Mouse (Mus musculus): ENCODE measurements around the gene Aqp7. TPM values are rescaled to one million over a fixed set of nuclear protein-coding genes. Genes with fewer than 3 reads are reported as not detected.

The Aqp7 gene
- total RNA-seq, 2 experiments from 2014 or later: 0.15 TPM; not detected in 1

GRCm38 (mm10) chr4:41000842-41001639, 46.9 kb downstream of the Aqp7 start:
- DNase-seq (ENCODE audit: low spot score in 2 of 2): peak in 1 of 2 experiments; percentile 63

DNA sequence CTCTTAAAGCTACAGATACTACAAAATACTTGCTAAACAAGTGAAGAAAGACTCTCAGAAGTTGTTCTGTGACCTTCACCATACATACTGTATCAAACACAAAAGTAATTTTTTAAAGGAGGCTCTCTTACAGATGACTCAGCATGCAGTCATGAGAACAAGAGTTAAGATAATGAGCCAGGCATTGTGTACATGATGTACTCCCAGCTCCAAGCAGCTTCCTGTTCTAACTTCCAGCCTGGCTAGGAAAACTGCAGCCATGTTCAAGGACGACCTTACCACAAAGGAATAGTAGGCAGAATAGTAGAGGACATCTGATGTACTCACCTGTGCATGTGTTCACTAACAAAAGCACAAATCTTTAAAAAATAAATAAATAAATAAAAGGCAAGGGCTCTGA, 47.7 kb downstream of the Aqp7 start:
- DNase-seq (ENCODE audit: low spot score in 2 of 2): no peak

DNA sequence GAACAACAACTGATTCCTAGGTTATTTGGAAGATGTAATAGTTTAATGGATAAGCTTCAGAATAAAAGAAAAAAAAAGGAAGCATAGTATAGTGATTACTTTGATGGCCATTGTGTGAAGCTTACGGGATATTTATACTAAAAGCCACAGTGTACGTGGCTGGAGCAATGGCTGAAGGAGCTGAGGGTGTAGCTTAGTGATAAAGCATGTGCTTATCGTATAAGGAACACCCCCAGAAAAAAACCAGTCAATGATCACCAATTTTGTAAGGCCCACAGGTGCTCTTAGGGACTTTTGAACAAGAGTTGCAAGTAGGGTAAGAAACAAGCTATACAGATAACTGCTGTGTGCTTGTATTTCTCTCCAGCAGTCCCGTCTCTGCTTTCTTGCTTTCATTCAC, 50.0 kb downstream of the Aqp7 start:
- no peak for DNase-seq (ENCODE audit: low spot score in 2 of 2)

DNA sequence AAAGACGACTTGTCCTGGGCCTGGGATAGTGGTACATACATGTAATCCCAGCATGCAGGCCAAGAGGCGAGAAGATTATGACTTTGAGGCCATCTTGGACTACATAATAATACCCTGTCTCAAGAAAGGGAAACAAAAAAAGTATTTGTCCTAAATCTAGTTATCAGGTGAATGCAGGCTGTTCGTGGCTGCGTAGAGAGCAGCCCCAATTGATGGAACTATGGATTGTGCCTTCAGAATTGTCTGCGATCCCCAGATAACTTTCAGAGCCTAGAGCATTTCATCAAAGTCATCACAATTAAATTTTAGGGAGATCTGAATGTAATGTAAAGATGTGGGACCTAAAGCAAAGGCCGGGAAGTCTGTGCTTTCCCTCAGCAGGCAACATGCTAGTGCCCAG, 51.6 kb downstream of the Aqp7 start:
- no peak for DNase-seq (ENCODE audit: low spot score in 2 of 2)

DNA sequence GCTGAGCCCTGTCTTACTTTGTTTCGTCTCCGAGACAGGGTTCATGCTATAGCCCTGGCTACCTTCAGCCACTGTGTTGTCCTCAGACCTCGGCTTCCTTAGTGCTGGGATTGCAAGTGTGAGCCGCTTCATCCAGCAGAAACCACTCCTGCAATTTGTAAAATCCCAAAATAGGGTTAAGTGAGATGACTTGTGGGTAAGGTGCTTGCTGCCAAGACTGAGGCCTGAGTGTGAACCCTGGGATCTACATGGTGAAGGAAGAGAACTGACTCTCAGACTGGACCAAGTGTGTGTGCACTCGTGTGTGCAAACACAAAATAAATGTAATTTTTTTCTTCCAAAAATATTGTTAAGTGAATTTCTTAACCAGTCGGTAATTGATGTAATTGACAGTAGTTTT, 58.3 kb downstream of the Aqp7 start:
- no peak for DNase-seq (ENCODE audit: low spot score in 2 of 2)

DNA sequence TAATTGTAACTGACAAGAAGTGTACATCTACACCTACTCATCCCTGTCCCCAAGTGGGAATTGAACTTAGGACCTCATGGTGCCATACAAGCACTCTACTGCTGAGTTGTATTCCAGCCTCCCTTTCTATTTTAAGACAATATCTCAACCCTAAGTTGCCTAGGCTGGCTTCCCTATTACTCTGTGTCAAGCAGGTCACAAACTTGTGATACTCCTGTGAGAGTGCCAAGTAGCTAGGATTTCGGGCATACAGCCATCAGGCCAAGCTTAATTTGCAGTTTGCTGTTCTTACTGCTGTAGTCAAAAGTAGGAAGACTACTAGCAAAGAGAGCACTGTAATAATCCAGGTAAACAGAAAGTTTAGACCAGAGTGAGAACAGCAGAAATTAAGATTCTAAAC, 64.3 kb downstream of the Aqp7 start:
- no peak for DNase-seq (ENCODE audit: low spot score in 2 of 2)

Small RNA genes within 50 kb of the gene (microRNA-seq; reads per million reads assigned to microRNA genes)
- 0.59 to 0.99 reads per million in 2 experiments for gene Mir3094

Other genes starting within 250 kb of the Aqp7 start
- 1 to 10 TPM; 7.0 to 7.6 TPM for gene B4galt1, start 194.1 kb downstream of the Aqp7 start, total RNA-seq (2021)
- not detected for gene Spink4, start 128.1 kb downstream of the Aqp7 start, total RNA-seq (2021)
- gene Bag1, start 99.8 kb downstream of the Aqp7 start, total RNA-seq (2021): 100 to 1,000 TPM; 154 to 156 TPM
- gene Chmp5, start 99.7 kb downstream of the Aqp7 start, total RNA-seq (2021): 10 to 100 TPM; 85.7 to 87.2 TPM
- 10 to 100 TPM; 65.6 to 68.7 TPM for gene Nfx1, start 77.2 kb downstream of the Aqp7 start, total RNA-seq (2021)
- gene Aqp3, start 50.0 kb upstream of the Aqp7 start, total RNA-seq (2021): not detected
- gene Nol6, start 76.3 kb upstream of the Aqp7 start, total RNA-seq (2021): 100 to 1,000 TPM; 107 to 108 TPM
- 10 to 100 TPM; 78.4 to 78.6 TPM for gene Ube2r2, start 87.6 kb upstream of the Aqp7 start, total RNA-seq (2021)
- 10 to 100 TPM; 37.7 to 39.6 TPM for gene Ubap2, start 227.0 kb upstream of the Aqp7 start, total RNA-seq (2021)

Data from layer of hippocampus, adult 18-20 months (tissue).